Mouse (Mus musculus) limb, embryonic 13.5 days (tissue): ENCODE data around the gene Plb1. TPM values are rescaled to one million over a fixed set of nuclear protein-coding genes. Genes with fewer than 3 reads are reported as not detected.

Source experiments
- ATAC-seq: fragments of 200-750 bp; cut with Nextera tagmentation; 2 replicates; pipeline ENCODE4 v1.8.0; 2017; ENCODE audit warnings: low read depth, moderate number of reproducible peaks, moderate TSS enrichment; ENCODE audit not compliant: low FRiP score
- H3K27ac ChIP-seq: fragments of 300-500 bp; sonication (generic); 2 replicates; pipeline ENCODE4 v1.5.1; 2015; ENCODE audit warnings: inconsistent platforms, mild to moderate bottlenecking, moderate library complexity
- H3K27me3 ChIP-seq: fragments of 300-500 bp; sonication (generic); 2 replicates; pipeline ENCODE4 v1.6.1; 2015; ENCODE audit warnings: mild to moderate bottlenecking, inconsistent platforms
- H3K36me3 ChIP-seq: fragments of 300-500 bp; sonication (generic); 2 replicates; pipeline ENCODE4 v1.6.1; 2015; ENCODE audit warnings: inconsistent platforms, mild to moderate bottlenecking, moderate library complexity
- H3K4me1 ChIP-seq: fragments of 300-500 bp; sonication (generic); 2 replicates; pipeline ENCODE4 v1.6.1; 2015; ENCODE audit warnings: inconsistent platforms
- H3K4me2 ChIP-seq: fragments of 300-500 bp; sonication (generic); replicated peaks from 2 replicates; pipeline ENCODE4 v1.6.1; 2015; ENCODE audit warnings: inconsistent platforms, mild to moderate bottlenecking, moderate library complexity
- H3K4me3 ChIP-seq: fragments of 300-500 bp; sonication (generic); 2 replicates; pipeline ENCODE4 v1.5.1; 2015; ENCODE audit warnings: moderate library complexity, mild to moderate bottlenecking, inconsistent platforms
- H3K9ac ChIP-seq: fragments of 300-500 bp; sonication (generic); 2 replicates; pipeline ENCODE4 v1.6.1; 2015; ENCODE audit warnings: mild to moderate bottlenecking, inconsistent platforms
- H3K9me3 ChIP-seq: fragments of 300-500 bp; sonication (generic); 2 replicates; pipeline ENCODE4 v1.6.1; 2016; ENCODE audit warnings: inconsistent platforms
- WGBS: fragments of 180-500 bp; shearing (Covaris S2); methylation state at CpG from one replicate; pipeline ENCODE4 v1.1.7; 2015; 5-methylcytosine and 5-hydroxymethylcytosine counted together
- polyA plus RNA-seq: library from polyadenylated mRNA; unstranded; fragments of >200 nt; fragmentation: Nextera tagmentation; extraction: Ambion mirVana; gene quantifications from 2 replicates; pipeline ENCODE4 v1.2.1, GENCODE M21; 2015

Gene Plb1
- polyA plus RNA-seq, 1 experiment from 2014 or later = 1.0 TPM

GRCm38 (mm10) chr5:32340246-32340645, 107.7 kb downstream of the Plb1 start:
- 78% methylated on average over 1 of the region's 1 CpGs for WGBS
- no peaks in the 10 kb centered on the region for H3K36me3 ChIP-seq
- H3K4me1 ChIP-seq = peaks cover 13% of the 10 kb centered on the region
- no peak overlapping the region for H3K27ac ChIP-seq
- H3K9me3 ChIP-seq = no peaks in the 10 kb centered on the region
- no peak for ATAC-seq
- no peaks in the 10 kb centered on the region for H3K27me3 ChIP-seq
- no peak overlapping the region for H3K4me2 ChIP-seq
- H3K9ac ChIP-seq = no peak overlapping the region
- no peak overlapping the region for H3K4me3 ChIP-seq

GRCm38 (mm10) chr5:32342711-32343285, 110.3 kb downstream of the Plb1 start:
- H3K4me3 ChIP-seq = no peak overlapping the region
- H3K9me3 ChIP-seq = no peaks in the 10 kb centered on the region
- ATAC-seq = no peak
- H3K4me2 ChIP-seq = no peak overlapping the region
- H3K27me3 ChIP-seq = no peaks in the 10 kb centered on the region
- no peak overlapping the region for H3K9ac ChIP-seq
- H3K4me1 ChIP-seq = no peaks in the 10 kb centered on the region
- no peaks in the 10 kb centered on the region for H3K36me3 ChIP-seq
- no peak overlapping the region for H3K27ac ChIP-seq
- 72% methylated on average over 5 of the region's 5 CpGs for WGBS

- Histone ChIP-seq H3K4me1 (peaks cover 8% of the 10 kb centered on the region; the same call in 1 of the 2 replicates), H3K27ac (no peak overlapping the region), H3K9ac (no peak overlapping the region), H3K27me3 (no peaks in the 10 kb centered on the region), H3K9me3 (no peaks in the 10 kb centered on the region), H3K4me3 (no peak overlapping the region), H3K36me3 (no peaks in the 10 kb centered on the region), H3K4me2 (no peak overlapping the region)
- WGBS = 52% methylated on average over 10 of the region's 10 CpGs
- no peak for ATAC-seq
Observed at GRCm38 (mm10) chr5:32346025-32346912, 113.8 kb downstream of the Plb1 start.

GRCm38 (mm10) chr5:32349718-32350117, 117.2 kb downstream of the Plb1 start:
- Histone ChIP-seq H3K4me1 (peaks cover 13% of the 10 kb centered on the region), H3K27me3 (no peaks in the 10 kb centered on the region), H3K4me3 (no peak overlapping the region), H3K36me3 (no peaks in the 10 kb centered on the region), H3K27ac (no peak overlapping the region), H3K9ac (0 out of 2 replicates have a peak overlapping the region, but pooled peaks have one; percentile 13), H3K4me2 (no peak overlapping the region), H3K9me3 (no peaks in the 10 kb centered on the region)
- WGBS = 51% methylated on average over 3 of the region's 3 CpGs
- ATAC-seq = no peak

- peaks cover 13% of the 10 kb centered on the region for H3K4me1 ChIP-seq
- no peak overlapping the region for H3K9ac ChIP-seq
- 78% methylated on average over 3 of the region's 3 CpGs for WGBS
- no peak for ATAC-seq
- no peaks in the 10 kb centered on the region for H3K36me3 ChIP-seq
- H3K4me3 ChIP-seq = no peak overlapping the region
- H3K9me3 ChIP-seq = no peaks in the 10 kb centered on the region
- H3K27ac ChIP-seq = no peak overlapping the region
- no peaks in the 10 kb centered on the region for H3K27me3 ChIP-seq
- H3K4me2 ChIP-seq = no peak overlapping the region
Observed at GRCm38 (mm10) chr5:32350551-32351256, 118.2 kb downstream of the Plb1 start.

- no peaks in the 10 kb centered on the region for H3K27me3 ChIP-seq
- peaks cover 13% of the 10 kb centered on the region for H3K4me1 ChIP-seq
- H3K4me2 ChIP-seq = no peak overlapping the region
- no peak overlapping the region for H3K27ac ChIP-seq
- no peak for ATAC-seq
- H3K36me3 ChIP-seq = no peaks in the 10 kb centered on the region
- no peak overlapping the region for H3K9ac ChIP-seq
- no peak overlapping the region for H3K4me3 ChIP-seq
- no peaks in the 10 kb centered on the region for H3K9me3 ChIP-seq
- 76% methylated on average over 4 of the region's 4 CpGs for WGBS
Observed at GRCm38 (mm10) chr5:32351721-32352465, 119.4 kb downstream of the Plb1 start.

GRCm38 (mm10) chr5:32352845-32353244, 120.3 kb downstream of the Plb1 start:
- H3K4me2 ChIP-seq = no peak overlapping the region
- 78% methylated on average over 3 of the region's 3 CpGs for WGBS
- no peak overlapping the region for H3K4me3 ChIP-seq
- H3K36me3 ChIP-seq = no peaks in the 10 kb centered on the region
- H3K9ac ChIP-seq = no peak overlapping the region
- H3K4me1 ChIP-seq = peaks cover 13% of the 10 kb centered on the region
- no peaks in the 10 kb centered on the region for H3K27me3 ChIP-seq
- ATAC-seq = no peak
- H3K27ac ChIP-seq = no peak overlapping the region
- no peaks in the 10 kb centered on the region for H3K9me3 ChIP-seq

- H3K9me3 ChIP-seq = no peaks in the 10 kb centered on the region
- WGBS = 62% methylated on average over 2 of the region's 2 CpGs
- no peak overlapping the region for H3K4me2 ChIP-seq
- no peak for ATAC-seq
- H3K27ac ChIP-seq = no peak overlapping the region
- H3K36me3 ChIP-seq = no peaks in the 10 kb centered on the region
- H3K4me3 ChIP-seq = no peak overlapping the region
- no peaks in the 10 kb centered on the region for H3K27me3 ChIP-seq
- peaks cover 13% of the 10 kb centered on the region for H3K4me1 ChIP-seq
- H3K9ac ChIP-seq = no peak overlapping the region
Observed at GRCm38 (mm10) chr5:32353280-32353679, 120.8 kb downstream of the Plb1 start.

GRCm38 (mm10) chr5:32360511-32360910, 128.0 kb downstream of the Plb1 start:
- 82% methylated on average over 4 of the region's 4 CpGs for WGBS
- no peaks in the 10 kb centered on the region for H3K27me3 ChIP-seq
- ATAC-seq = no peak
- no peak overlapping the region for H3K9ac ChIP-seq
- no peak overlapping the region for H3K27ac ChIP-seq
- no peak overlapping the region for H3K4me2 ChIP-seq
- H3K9me3 ChIP-seq = no peaks in the 10 kb centered on the region
- H3K4me3 ChIP-seq = no peak overlapping the region
- no peaks in the 10 kb centered on the region for H3K4me1 ChIP-seq
- H3K36me3 ChIP-seq = no peaks in the 10 kb centered on the region

- Histone ChIP-seq H3K27me3 (no peaks in the 10 kb centered on the region), H3K27ac (no peak overlapping the region), H3K4me2 (no peak overlapping the region), H3K9ac (no peak overlapping the region), H3K36me3 (no peaks in the 10 kb centered on the region), H3K9me3 (no peaks in the 10 kb centered on the region), H3K4me1 (no peaks in the 10 kb centered on the region), H3K4me3 (no peak overlapping the region)
- 85% methylated on average over 3 of the region's 3 CpGs for WGBS
- no peak for ATAC-seq
Observed at GRCm38 (mm10) chr5:32361441-32362235, 129.1 kb downstream of the Plb1 start.

- no peaks in the 10 kb centered on the region for H3K9me3 ChIP-seq
- ATAC-seq = no peak
- no peaks in the 10 kb centered on the region for H3K27me3 ChIP-seq
- H3K4me1 ChIP-seq = no peaks in the 10 kb centered on the region
- H3K4me2 ChIP-seq = no peak overlapping the region
- 77% methylated on average over 1 of the region's 1 CpGs for WGBS
- H3K9ac ChIP-seq = no peak overlapping the region
- no peak overlapping the region for H3K4me3 ChIP-seq
- no peaks in the 10 kb centered on the region for H3K36me3 ChIP-seq
- no peak overlapping the region for H3K27ac ChIP-seq
Observed at GRCm38 (mm10) chr5:32369391-32369790, 136.9 kb downstream of the Plb1 start.
